Mouse (Mus musculus) kidney, adult 2 months (tissue): ENCODE data around the gene Slf2. TPM values are rescaled to one million over a fixed set of nuclear protein-coding genes. Genes with fewer than 3 reads are reported as not detected.

Experiments
- DNase-seq: peaks from one replicate; pipeline ENCODE4 v3.0.0; 2021
- H3K27ac ChIP-seq: fragments of 200-500 bp; 2 replicates; pipeline ENCODE4 v1.5.1; 2012; ENCODE audit warnings: low read depth, low read length, control low read depth, inconsistent platforms; ENCODE audit not compliant: insufficient read depth
- H3K27me3 ChIP-seq: fragments of 200-500 bp; replicated peaks from 2 replicates; pipeline ENCODE4 v1.6.1; 2012; ENCODE audit warnings: mild to moderate bottlenecking, moderate library complexity, low read length, inconsistent platforms; ENCODE audit not compliant: control insufficient read depth, insufficient read depth
- H3K36me3 ChIP-seq: fragments of 200-500 bp; 2 replicates; pipeline ENCODE4 v1.6.1; 2012; ENCODE audit warnings: mild to moderate bottlenecking, moderate library complexity, low read length, inconsistent platforms; ENCODE audit not compliant: control insufficient read depth, insufficient read depth
- H3K4me1 ChIP-seq: fragments of 200-500 bp; 2 replicates; pipeline ENCODE4 v1.6.1; 2011; ENCODE audit warnings: low read length; ENCODE audit not compliant: control insufficient read depth, insufficient read depth
- H3K4me3 ChIP-seq: fragments of 200-500 bp; 2 replicates; pipeline ENCODE4 v1.5.1; 2011; ENCODE audit warnings: mild to moderate bottlenecking, low read depth, low read length, control low read depth; ENCODE audit not compliant: insufficient read depth
- CTCF ChIP-seq: fragments of 200-500 bp; conservative IDR thresholded peaks from 2 replicates; pipeline ENCODE4 v1.5.1; 2011; ENCODE audit warnings: low read depth, mild to moderate bottlenecking, control low read depth, low read length, moderate library complexity, mixed read lengths; ENCODE audit not compliant: insufficient read depth, insufficient read length
- POLR2A ChIP-seq: fragments of 200-500 bp; IDR thresholded peaks from one replicate; pipeline ENCODE4 v1.6.1; 2011; ENCODE audit warnings: low read depth, low read length, control low read depth
- WGBS: fragments of 180-500 bp; shearing (Covaris S2); methylation state at CpG from one replicate; pipeline ENCODE4 v1.1.7; 2018; 5-methylcytosine and 5-hydroxymethylcytosine counted together
- polyA plus RNA-seq: library from polyadenylated mRNA; depleted of rRNA; stranded (reverse); fragments of >200 nt; gene quantifications from 2 replicates; pipeline ENCODE4 v1.2.3, GENCODE M21; 2012

The Slf2 gene
- polyA plus RNA-seq, 1 experiment: 10.5 TPM

DNA sequence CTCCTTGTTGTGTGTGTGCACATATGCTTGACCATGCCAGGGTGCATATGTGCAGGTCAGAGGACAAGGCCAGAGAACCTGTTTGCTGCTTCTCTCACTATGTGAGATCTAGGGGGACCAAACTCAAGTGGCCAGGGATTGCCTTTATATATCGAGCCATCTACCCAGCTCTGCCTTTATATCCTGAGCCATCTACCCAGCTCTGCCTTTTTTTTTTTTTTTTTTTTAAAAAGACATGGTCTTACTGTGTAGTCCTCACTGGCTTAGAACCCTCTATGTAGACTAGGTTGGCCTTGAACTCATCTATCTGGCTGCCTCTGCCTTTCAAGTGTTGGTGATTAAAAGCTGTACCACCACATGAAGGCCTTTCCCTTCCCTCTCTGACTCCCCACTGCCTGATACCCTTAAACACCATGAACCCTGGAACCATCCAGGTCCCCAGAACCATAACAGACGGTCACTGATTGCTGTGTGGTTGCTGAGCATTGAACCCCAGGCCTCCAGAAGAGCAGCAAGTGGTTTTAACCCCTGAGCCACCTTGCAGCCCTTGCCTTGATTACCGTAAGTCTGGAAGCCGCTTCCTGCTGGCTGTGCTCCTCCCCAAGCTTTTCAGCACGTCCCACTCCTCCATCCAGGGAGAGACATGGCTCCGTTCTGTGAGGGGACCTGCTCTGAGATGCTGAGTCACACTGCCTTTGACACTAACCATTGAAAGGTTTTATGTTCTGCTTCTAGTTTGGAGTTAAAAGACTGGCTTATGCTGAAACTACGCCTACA lies 73.0 kb downstream of the Slf2 start:
- Histone ChIP-seq H3K36me3 (no peaks in the 10 kb centered on the region), H3K4me3 (no peak overlapping the region), H3K27me3 (no peaks in the 10 kb centered on the region), H3K27ac (no peak overlapping the region), H3K4me1 (peaks cover 19% of the 10 kb centered on the region)
- no peak for DNase-seq
- no peak for TF ChIP-seq POLR2A
- TF ChIP-seq CTCF: no peak
- WGBS: 84% methylated on average over 7 of the region's 7 CpGs

DNA sequence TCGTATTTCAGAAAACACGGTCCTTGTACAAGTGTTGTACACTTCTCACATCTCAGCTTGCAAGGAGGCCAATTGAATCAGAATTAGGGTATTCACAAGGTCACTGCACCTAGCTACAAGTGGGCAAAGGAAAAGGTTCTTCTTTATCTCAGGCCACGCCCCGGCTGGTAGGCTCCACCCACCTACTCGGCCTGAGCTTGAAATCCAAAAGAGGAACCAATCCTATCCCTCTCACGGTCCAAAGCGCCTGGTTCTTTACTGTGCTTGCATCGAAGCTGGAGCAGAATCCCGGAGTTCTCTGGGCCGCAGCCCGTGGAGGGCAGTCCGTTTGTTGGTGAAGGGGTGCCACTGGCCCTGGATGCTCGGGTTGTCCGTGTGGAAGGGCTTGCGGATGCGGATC lies 74.5 kb downstream of the Slf2 start, which contains the start of gene Twnk:
Gene Twnk (plus strand): TSS at position 220 of the 400 bp plus-strand sequence.
- peak within 1 kb of the TSS; percentile 92 for H3K27ac ChIP-seq
- no peaks in the 10 kb centered on the region for H3K27me3 ChIP-seq
- H3K36me3 ChIP-seq: no peaks in the 10 kb centered on the region
- no peak for TF ChIP-seq POLR2A
- no peak for TF ChIP-seq CTCF
- DNase-seq: peak; percentile 82
- H3K4me3 ChIP-seq: peak within 1 kb of the TSS; percentile 98
- H3K4me1 ChIP-seq: peaks cover 19% of the 10 kb centered on the region
- WGBS: 8% methylated on average over 16 of the region's 16 CpGs

- peaks cover 19% of the 10 kb centered on the region for H3K4me1 ChIP-seq
- WGBS: under 1% methylated on average over 82 of the region's 82 CpGs
- peak within 1 kb of the TSS; percentile 92 for H3K27ac ChIP-seq
- H3K4me3 ChIP-seq: peak within 1 kb of the TSS; percentile 98
- TF ChIP-seq POLR2A: peak; percentile 23
- TF ChIP-seq CTCF: no peak
- peak; percentile 97 for DNase-seq
- H3K36me3 ChIP-seq: no peaks in the 10 kb centered on the region
- H3K27me3 ChIP-seq: no peaks in the 10 kb centered on the region
Observed at GRCm38 (mm10) chr19:45005957-45006712, 75.2 kb downstream of the Slf2 start, which contains the start of gene Mrpl43. Gene Mrpl43 (minus strand): TSS chr19:45006442.

DNA sequence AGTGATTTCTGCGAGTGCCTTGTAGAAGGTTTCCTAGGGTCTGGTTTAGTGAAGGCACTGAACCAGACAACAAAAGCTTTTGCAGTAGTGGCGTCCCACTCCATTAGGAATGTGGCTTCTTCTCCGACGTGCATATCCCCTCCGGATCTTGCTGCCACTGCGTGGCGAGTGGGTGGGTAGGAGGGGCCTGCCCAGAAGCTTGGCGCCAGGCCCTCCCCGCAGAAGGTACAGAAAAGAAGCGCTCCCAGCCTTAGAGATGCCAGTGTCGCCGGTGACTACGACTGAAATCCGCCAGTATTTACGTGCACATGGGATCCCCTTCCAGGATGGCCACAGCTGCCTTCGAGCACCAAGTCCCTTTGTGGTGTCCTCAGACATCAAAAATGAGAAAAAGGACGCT lies 76.1 kb downstream of the Slf2 start:
- Histone ChIP-seq H3K27me3 (no peaks in the 10 kb centered on the region), H3K4me3 (peak overlapping the region; percentile 98), H3K36me3 (no peaks in the 10 kb centered on the region), H3K4me1 (peaks cover 19% of the 10 kb centered on the region), H3K27ac (no peak overlapping the region; the same call in 1 of the 2 replicates)
- 20% methylated on average over 17 of the region's 17 CpGs for WGBS
- TF ChIP-seq POLR2A: no peak
- TF ChIP-seq CTCF: no peak
- DNase-seq: no peak

- Histone ChIP-seq H3K27ac (no peak overlapping the region; the same call in 1 of the 2 replicates), H3K27me3 (no peaks in the 10 kb centered on the region), H3K4me3 (peak overlapping the region; percentile 98; the same call in 1 of the 2 replicates), H3K36me3 (no peaks in the 10 kb centered on the region), H3K4me1 (peaks cover 19% of the 10 kb centered on the region)
- 58% methylated on average over 20 of the region's 20 CpGs for WGBS
- peak; percentile 92 for DNase-seq
- TF ChIP-seq POLR2A: no peak
- no peak for TF ChIP-seq CTCF
Observed at GRCm38 (mm10) chr19:45007425-45008191, 76.7 kb downstream of the Slf2 start.

DNA sequence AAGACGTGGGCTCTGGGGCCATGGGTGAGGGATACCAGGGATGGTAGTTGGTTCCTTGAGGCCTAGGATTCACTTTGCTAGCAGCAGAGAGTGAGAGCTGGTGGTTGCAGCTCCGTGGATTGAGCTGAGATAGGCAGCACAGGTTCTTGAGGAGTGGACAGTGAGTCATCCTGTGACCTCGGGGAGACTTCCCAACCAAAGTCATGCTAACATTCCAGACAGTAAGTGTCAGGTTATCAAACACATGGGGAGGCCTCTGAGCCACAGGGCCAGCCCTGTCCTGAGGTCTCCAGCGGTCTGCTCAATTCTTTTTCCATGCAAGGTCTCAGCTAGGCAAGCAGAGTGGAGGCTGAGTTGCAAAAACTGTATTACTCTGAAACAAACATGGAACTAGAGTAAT lies 79.7 kb downstream of the Slf2 start:
- Histone ChIP-seq H3K4me1 (peaks cover 22% of the 10 kb centered on the region), H3K27ac (no peak overlapping the region), H3K27me3 (no peaks in the 10 kb centered on the region), H3K36me3 (no peaks in the 10 kb centered on the region), H3K4me3 (no peak overlapping the region)
- 87% methylated on average over 4 of the region's 4 CpGs for WGBS
- TF ChIP-seq CTCF (no peak), POLR2A (no peak)
- DNase-seq: no peak
